Mouse (Mus musculus) stomach, embryonic 16.5 days (tissue): ENCODE measurements around the gene Hyal3. TPM values are rescaled to one million over a fixed set of nuclear protein-coding genes. Genes with fewer than 3 reads are reported as not detected.

Experiments used
- ATAC-seq: fragments of 200-750 bp; cut with Nextera tagmentation; 2 replicates; pipeline ENCODE4 v1.8.0; 2017; ENCODE audit warnings: moderate number of reproducible peaks, moderate TSS enrichment; ENCODE audit not compliant: insufficient read depth, low FRiP score
- H3K27ac ChIP-seq: fragments of 300-500 bp; sonication (generic); 2 replicates; pipeline ENCODE4 v1.5.1; 2014; ENCODE audit warnings: low read length
- H3K27me3 ChIP-seq: fragments of 300-500 bp; sonication (generic); 2 replicates; pipeline ENCODE4 v1.6.1; 2014; ENCODE audit warnings: low read length, control low read depth, mixed read lengths; ENCODE audit not compliant: control insufficient read depth, insufficient read depth
- H3K36me3 ChIP-seq: fragments of 300-500 bp; sonication (generic); 2 replicates; pipeline ENCODE4 v1.6.1; 2014; ENCODE audit warnings: low read length; ENCODE audit not compliant: control insufficient read depth, insufficient read depth
- H3K4me1 ChIP-seq: fragments of 300-500 bp; sonication (generic); 2 replicates; pipeline ENCODE4 v1.6.1; 2014; ENCODE audit warnings: low read length, control low read depth, mixed read lengths; ENCODE audit not compliant: control insufficient read depth, insufficient read depth
- H3K4me2 ChIP-seq: fragments of 300-500 bp; sonication (generic); 2 replicates; pipeline ENCODE4 v1.6.1; 2014; ENCODE audit warnings: low read depth, low read length, mixed read lengths
- H3K4me3 ChIP-seq: fragments of 300-500 bp; sonication (generic); replicated peaks from 2 replicates; pipeline ENCODE4 v1.5.1; 2014; ENCODE audit warnings: mild to moderate bottlenecking, low read length
- H3K9ac ChIP-seq: fragments of 300-500 bp; sonication (generic); 2 replicates; pipeline ENCODE4 v1.6.1; 2014; ENCODE audit warnings: low read length
- H3K9me3 ChIP-seq: fragments of 300-500 bp; sonication (generic); replicated peaks from 2 replicates; pipeline ENCODE4 v1.6.1; 2016; ENCODE audit warnings: low read length, control low read depth; ENCODE audit not compliant: control insufficient read depth
- WGBS: fragments of 180-500 bp; shearing (Covaris S2); extraction: QIAGEN DNeasy Blood & Tissue Kit; methylation state at CpG from one replicate; pipeline ENCODE4 v1.1.7; 2014; 5-methylcytosine and 5-hydroxymethylcytosine counted together
- polyA plus RNA-seq: library from polyadenylated mRNA; unstranded; fragments of >200 nt; fragmentation: Nextera tagmentation; extraction: Ambion mirVana; gene quantifications from 2 replicates; pipeline ENCODE4 v1.2.1, GENCODE M21; 2015

The Hyal3 gene
- polyA plus RNA-seq, 1 experiment from 2014 or later: 1.4 TPM

GRCm38 (mm10) chr9:107547026-107547425 lies 33.6 kb upstream of the Hyal3 start, which contains the start of gene Zmynd10:
Gene Zmynd10, plus strand, starts transcription at chr9:107547298.
- H3K4me3 ChIP-seq: peak within 1 kb of the TSS; percentile 16
- H3K36me3 ChIP-seq: 0 out of 2 replicates have a peak, but pooled peaks cover 11% of the 10 kb centered on the region
- 0 out of 2 replicates have a peak within 1 kb of the TSS, but pooled peaks have one; percentile 23 for H3K27ac ChIP-seq
- 2% methylated on average over 20 of the region's 20 CpGs for WGBS
- no peaks in the 10 kb centered on the region for H3K9me3 ChIP-seq
- no peaks in the 10 kb centered on the region for H3K27me3 ChIP-seq
- peak; percentile 30; the same call in 1 of the 2 replicates for ATAC-seq
- peak within 1 kb of the TSS; percentile 44 for H3K9ac ChIP-seq
- peaks cover 31% of the 10 kb centered on the region for H3K4me1 ChIP-seq
- peak within 1 kb of the TSS; percentile 42 for H3K4me2 ChIP-seq

DNA sequence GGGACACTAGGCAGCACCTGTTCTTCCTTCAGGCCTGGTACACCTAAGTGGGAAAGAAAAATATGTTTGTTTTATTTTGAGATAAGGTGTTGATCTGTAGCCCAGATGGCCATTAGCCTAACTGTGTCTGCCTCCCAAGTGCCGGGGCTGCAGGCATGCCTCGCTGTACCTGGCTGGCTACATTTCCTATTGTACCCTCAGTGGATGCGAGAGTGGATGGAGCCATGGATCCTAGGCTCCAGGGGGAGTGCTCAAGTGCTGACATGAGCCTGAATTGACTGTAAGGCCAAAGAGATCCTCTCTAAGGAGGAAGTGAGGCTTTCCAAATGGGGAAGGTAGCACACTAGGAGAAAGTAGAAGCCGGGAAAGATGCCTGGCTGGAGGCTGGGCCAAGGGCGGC lies 32.7 kb upstream of the Hyal3 start:
- H3K36me3 ChIP-seq: 0 out of 2 replicates have a peak, but pooled peaks cover 11% of the 10 kb centered on the region
- H3K9me3 ChIP-seq: no peaks in the 10 kb centered on the region
- H3K4me3 ChIP-seq: no peak overlapping the region
- H3K27me3 ChIP-seq: no peaks in the 10 kb centered on the region
- H3K9ac ChIP-seq: no peak overlapping the region
- no peak overlapping the region for H3K27ac ChIP-seq
- H3K4me1 ChIP-seq: peaks cover 36% of the 10 kb centered on the region
- WGBS: 77% methylated on average over 5 of the region's 5 CpGs
- no peak for ATAC-seq
- H3K4me2 ChIP-seq: no peak overlapping the region

- H3K4me3 ChIP-seq: no peak overlapping the region
- no peak for ATAC-seq
- peaks cover 41% of the 10 kb centered on the region for H3K4me1 ChIP-seq
- H3K36me3 ChIP-seq: 0 out of 2 replicates have a peak, but pooled peaks cover 11% of the 10 kb centered on the region
- no peak overlapping the region for H3K27ac ChIP-seq
- H3K4me2 ChIP-seq: no peak overlapping the region
- WGBS: 87% methylated on average over 10 of the region's 10 CpGs
- H3K9me3 ChIP-seq: no peaks in the 10 kb centered on the region
- H3K9ac ChIP-seq: no peak overlapping the region
- no peaks in the 10 kb centered on the region for H3K27me3 ChIP-seq
Measured at GRCm38 (mm10) chr9:107548820-107549219, 31.8 kb upstream of the Hyal3 start.

DNA sequence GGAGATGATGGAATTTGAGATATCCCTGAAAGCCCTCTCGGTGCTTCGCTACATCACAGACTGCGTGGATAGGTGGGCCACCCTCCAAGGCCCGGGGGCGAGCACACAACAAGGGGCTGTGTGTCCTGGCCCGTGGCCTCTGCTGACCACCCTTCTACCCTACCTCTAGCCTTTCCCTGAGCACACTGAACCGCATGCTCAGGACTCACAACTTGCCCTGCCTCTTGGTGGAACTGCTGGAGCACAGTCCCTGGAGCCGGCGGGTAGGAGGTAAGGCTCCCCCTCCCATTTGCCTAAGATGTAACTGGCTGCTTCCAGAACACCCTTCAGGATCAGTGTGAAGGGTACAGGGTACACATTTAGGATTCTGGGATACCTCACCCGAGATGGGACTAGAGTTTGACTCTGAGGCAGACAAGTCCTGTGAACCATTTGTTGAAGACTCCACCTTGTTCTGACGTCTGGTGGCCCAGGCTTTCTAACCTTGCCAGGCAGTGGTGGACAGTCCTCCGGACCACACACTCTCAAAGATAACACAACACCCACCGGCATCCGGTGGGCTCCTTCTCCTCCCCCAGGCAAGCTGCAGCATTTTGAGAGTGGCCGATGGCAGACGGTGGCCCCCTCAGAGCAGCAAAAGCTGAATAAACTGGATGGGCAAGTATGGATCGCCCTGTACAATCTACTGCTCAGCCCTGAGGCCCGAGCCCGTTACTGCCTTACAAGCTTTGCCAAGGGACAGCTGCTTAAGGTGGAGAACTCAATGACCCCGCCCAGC lies 31.1 kb upstream of the Hyal3 start:
- H3K9me3 ChIP-seq: no peaks in the 10 kb centered on the region
- H3K4me3 ChIP-seq: no peak overlapping the region
- H3K4me1 ChIP-seq: peaks cover 41% of the 10 kb centered on the region
- 79% methylated on average over 20 of the region's 20 CpGs for WGBS
- no peak overlapping the region for H3K27ac ChIP-seq
- no peak overlapping the region for H3K9ac ChIP-seq
- ATAC-seq: no peak
- 0 out of 2 replicates have a peak, but pooled peaks cover 4% of the 10 kb centered on the region for H3K36me3 ChIP-seq
- no peak overlapping the region for H3K4me2 ChIP-seq
- no peaks in the 10 kb centered on the region for H3K27me3 ChIP-seq

- Histone ChIP-seq H3K4me1 (peaks cover 41% of the 10 kb centered on the region), H3K9ac (peak overlapping the region; percentile 71), H3K27me3 (no peaks in the 10 kb centered on the region), H3K36me3 (no peaks in the 10 kb centered on the region), H3K4me3 (peak overlapping the region; percentile 49), H3K9me3 (no peaks in the 10 kb centered on the region), H3K27ac (peak overlapping the region; percentile 25; the same call in 1 of the 2 replicates), H3K4me2 (peak overlapping the region; percentile 96)
- 40% methylated on average over 23 of the region's 23 CpGs for WGBS
- ATAC-seq: no peak
Measured at GRCm38 (mm10) chr9:107550491-107551116, 30.0 kb upstream of the Hyal3 start.

GRCm38 (mm10) chr9:107551117-107551889 lies 29.3 kb upstream of the Hyal3 start, which contains the start of gene Rassf1:
Gene Rassf1, plus strand, starts transcription at chr9:107551555.
- Histone ChIP-seq H3K4me3 (peak within 1 kb of the TSS; percentile 49), H3K27ac (peak within 1 kb of the TSS; percentile 64), H3K9ac (peak within 1 kb of the TSS; percentile 71), H3K9me3 (no peaks in the 10 kb centered on the region), H3K4me2 (peak within 1 kb of the TSS; percentile 96), H3K4me1 (peaks cover 48% of the 10 kb centered on the region), H3K27me3 (no peaks in the 10 kb centered on the region), H3K36me3 (no peaks in the 10 kb centered on the region)
- WGBS: under 1% methylated on average over 63 of the region's 63 CpGs
- ATAC-seq: peak; percentile 48

GRCm38 (mm10) chr9:107551890-107552355 lies 28.7 kb upstream of the Hyal3 start:
- Histone ChIP-seq H3K9ac (peak overlapping the region; percentile 71), H3K27me3 (no peaks in the 10 kb centered on the region), H3K4me1 (peaks cover 48% of the 10 kb centered on the region), H3K36me3 (no peaks in the 10 kb centered on the region), H3K9me3 (no peaks in the 10 kb centered on the region), H3K4me3 (peak overlapping the region; percentile 49), H3K27ac (peak overlapping the region; percentile 64), H3K4me2 (peak overlapping the region; percentile 96)
- WGBS: 12% methylated on average over 8 of the region's 8 CpGs
- no peak for ATAC-seq

GRCm38 (mm10) chr9:107552690-107553393 lies 27.8 kb upstream of the Hyal3 start:
- WGBS: 77% methylated on average over 5 of the region's 5 CpGs
- H3K4me1 ChIP-seq: peaks cover 45% of the 10 kb centered on the region
- no peaks in the 10 kb centered on the region for H3K9me3 ChIP-seq
- no peak for ATAC-seq
- peak overlapping the region; percentile 73; the same call in 1 of the 2 replicates for H3K4me3 ChIP-seq
- peak overlapping the region; percentile 96 for H3K4me2 ChIP-seq
- 0 out of 2 replicates have a peak, but pooled peaks cover 4% of the 10 kb centered on the region for H3K36me3 ChIP-seq
- H3K27ac ChIP-seq: no peak overlapping the region
- no peak overlapping the region for H3K9ac ChIP-seq
- H3K27me3 ChIP-seq: no peaks in the 10 kb centered on the region
